Mouse (Mus musculus) liver, adult (tissue): ENCODE results near the gene Plaa.

Experiments
- GATA4 ChIP-seq: IDR thresholded peaks from 2 replicates; pipeline ENCODE4 v1.6.1; 2014; ENCODE audit warnings: mild to moderate bottlenecking, low read length; ENCODE audit not compliant: insufficient replicate concordance

The Plaa gene

GRCm38 (mm10) chr4:94603031-94603629 is at the start of gene Plaa:
TSS of gene Plaa (minus strand) at chr4:94603244.
- TF ChIP-seq GATA4: peak; percentile 67; the same call in 1 of the 2 replicates

DNA sequence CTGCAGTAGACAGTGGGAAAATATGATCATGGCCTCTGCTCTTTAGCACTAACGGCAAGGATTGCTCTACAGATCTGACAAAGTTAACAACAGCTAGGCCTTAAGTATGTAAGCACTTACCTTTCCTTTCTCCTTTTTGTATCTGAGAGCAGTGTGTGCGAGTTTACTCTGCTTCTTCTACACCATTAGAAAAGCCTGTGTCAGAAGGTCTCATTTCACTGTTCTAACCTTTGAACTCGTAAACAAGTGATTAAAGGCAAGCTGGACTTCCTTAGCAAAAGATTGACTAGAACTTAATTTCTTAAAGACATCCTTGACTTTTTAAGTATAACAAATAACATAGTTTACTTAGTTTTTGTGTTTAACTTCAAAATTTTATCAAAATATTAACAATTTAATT is 46.9 kb upstream of the Plaa start, which contains the start of gene Lrrc19:
Gene Lrrc19 (minus strand): TSS at position 225 of the 400 bp plus-strand sequence.
- no peak for TF ChIP-seq GATA4

DNA sequence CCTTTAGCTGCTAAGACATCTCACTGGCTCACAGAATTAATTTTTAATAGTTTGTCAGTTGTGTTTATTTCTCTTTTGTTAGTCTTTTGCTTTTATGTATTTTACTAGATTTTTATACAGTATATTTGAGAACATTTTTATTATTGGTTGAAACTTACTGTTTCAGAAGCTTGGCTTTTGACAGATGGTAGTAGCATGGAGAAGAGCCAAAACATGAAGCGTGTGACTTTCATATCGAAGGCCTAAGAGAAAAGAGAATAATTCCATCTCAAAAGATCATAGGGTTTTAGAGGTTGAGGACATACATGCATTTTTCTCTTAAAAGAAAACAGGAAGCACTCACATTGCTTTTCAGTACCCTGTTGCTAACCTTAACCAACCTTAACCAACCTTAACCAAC is 40.1 kb upstream of the Plaa start:
- no peak for TF ChIP-seq GATA4

- TF ChIP-seq GATA4: no peak
Observed at GRCm38 (mm10) chr4:94620077-94620476, 17.0 kb upstream of the Plaa start.

GRCm38 (mm10) chr4:94614627-94615006 is 11.6 kb upstream of the Plaa start:
- TF ChIP-seq GATA4: no peak

DNA sequence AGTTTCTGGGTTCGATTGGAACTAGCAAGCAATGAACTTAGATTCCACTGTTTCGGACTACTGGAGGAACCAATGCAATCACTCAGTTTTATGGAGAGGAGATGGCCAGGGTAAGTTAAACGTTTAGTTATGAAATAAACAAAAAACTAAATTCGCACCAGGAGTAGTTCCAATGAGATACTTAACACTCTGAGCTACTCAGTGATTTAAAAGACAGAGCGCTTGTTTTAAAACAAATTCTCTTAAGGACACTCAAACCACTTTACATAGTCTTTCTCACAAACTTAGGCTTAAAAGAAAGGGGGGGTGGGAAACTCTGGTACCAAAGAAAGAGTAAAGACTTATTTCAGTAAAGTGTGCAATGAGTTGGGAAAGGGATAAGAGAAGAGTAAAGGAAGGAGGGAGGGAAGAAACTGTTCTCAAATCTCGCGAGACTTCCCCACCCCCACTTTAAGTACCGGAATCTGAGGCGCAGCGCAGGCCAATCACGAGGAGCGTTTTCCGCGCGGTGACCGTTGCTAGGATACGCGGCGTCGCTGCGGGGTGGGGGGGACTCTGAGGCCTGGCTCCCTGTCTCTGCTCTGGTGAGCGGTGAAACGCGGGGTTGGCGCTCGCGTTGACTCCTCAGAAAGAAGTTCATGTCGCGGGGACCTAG is 11.1 kb upstream of the Plaa start, which contains the start of gene Ift74:
Gene Ift74 (plus strand): TSS at position 520 of the 655 bp plus-strand sequence.
- peak; percentile 58; the same call in 1 of the 2 replicates for TF ChIP-seq GATA4

GRCm38 (mm10) chr4:94610339-94610738 is 7.3 kb upstream of the Plaa start:
- TF ChIP-seq GATA4: no peak

DNA sequence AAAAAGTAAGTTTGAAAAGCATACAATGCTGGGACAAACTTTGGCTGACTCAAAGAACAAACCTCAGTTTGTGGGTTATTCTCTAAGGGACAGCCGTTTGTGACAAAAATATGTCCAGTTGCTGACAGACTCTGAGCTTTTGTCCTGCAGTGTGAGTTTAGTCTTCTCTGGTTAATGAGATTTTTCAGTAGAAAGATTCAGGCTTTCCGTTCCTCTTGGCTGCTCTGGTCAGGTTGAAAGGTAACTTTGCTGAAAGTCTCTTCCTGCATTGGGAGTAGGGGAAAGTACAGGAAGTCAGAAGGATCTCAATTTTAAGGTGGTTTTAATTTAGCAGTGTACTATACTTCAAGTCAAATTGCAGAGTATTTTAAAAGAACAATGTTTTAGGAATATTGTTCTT is 2.5 kb upstream of the Plaa start:
- TF ChIP-seq GATA4: no peak

GRCm38 (mm10) chr4:94604452-94605019 is 1.5 kb upstream of the Plaa start:
- TF ChIP-seq GATA4: no peak

- no peak for TF ChIP-seq GATA4
Observed at GRCm38 (mm10) chr4:94602496-94603030, 481 bp downstream of the Plaa start.

DNA sequence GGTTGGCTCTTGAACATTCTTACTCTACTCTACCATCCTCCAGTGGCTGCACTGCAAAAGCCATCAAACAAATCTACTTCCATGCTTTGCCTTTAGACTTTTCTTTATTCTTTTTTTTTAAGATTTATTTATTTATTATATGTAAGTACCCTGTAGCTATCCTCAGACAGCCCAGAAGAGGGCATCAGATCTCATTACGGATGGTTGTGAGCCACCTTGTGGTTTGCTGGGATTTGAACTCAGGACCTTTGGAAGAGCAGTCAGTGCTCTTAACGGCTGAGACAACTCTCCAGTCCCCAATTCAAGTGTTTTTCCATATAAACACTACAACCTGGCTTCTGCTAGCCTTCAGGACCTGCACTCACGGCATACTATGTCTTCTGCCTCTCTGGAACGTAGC is 1.6 kb downstream of the Plaa start:
- no peak for TF ChIP-seq GATA4

- no peak for TF ChIP-seq GATA4
Observed at GRCm38 (mm10) chr4:94592709-94593108, 10.3 kb downstream of the Plaa start.

DNA sequence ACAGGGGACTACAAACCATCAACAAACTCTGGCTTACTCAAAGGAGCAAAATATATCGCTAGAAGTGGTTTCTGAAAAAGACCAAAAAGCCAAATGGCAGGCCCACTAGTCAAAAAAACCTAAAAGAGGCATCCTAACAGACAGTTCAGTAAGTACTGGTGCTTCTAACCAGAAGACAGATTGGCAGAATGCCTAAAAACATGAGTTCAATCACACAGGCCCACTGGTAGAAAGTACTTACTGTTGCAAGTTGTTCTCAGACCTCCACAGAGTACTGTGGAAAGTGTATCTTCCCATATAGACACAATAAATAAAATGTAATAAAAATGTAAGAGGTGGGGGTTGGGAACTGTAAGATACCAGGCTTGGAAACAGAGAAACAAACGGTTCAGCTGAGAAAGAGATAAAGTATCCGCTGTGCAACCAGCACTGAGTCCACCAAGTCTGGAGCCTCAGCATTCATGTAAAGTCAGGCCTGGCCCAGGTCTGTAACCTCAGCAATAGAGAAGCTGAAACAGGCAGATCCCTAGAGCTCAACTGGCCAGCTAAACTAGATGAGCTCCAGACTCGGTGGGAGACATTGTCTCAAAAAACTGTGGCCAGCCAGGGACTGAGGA is 11.2 kb downstream of the Plaa start:
- no peak for TF ChIP-seq GATA4

DNA sequence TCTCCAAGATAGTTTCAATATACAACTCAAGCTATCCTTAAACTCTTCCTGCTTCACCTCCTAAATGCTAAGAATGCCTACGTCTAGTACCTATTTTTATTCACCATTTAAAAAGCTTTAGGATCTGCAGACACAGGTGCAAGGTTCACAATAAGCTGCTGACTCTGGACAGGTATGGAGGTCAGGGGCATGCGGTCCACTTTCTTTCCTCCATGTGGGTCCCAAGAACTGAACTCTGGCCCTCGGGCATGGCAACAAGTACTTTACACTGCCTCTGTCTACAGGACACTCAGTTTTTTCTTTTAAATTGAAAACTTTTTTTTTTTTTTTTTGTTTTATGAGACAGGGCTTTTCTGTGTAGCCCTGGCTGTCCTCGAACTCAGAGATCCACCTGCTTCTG is 30.4 kb downstream of the Plaa start:
- TF ChIP-seq GATA4: no peak

DNA sequence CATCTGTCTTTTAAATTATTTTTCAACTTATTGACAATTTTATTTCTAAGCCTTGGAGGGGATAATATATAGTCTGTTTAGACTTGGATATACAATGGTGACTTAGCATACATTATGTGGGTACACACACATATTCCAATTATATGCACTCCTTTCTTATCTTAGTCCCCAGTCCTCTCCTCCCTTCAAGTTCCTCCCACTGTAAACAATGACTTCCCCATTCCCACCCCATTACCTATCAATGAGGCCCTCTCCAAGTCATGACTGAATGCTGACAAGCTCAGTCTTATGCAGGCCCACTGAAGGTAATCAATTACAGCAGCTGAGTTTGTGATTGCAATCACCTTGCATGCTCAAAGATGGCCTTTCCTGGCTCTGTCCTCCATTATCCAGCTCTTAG is 38.7 kb downstream of the Plaa start:
- no peak for TF ChIP-seq GATA4

- no peak for TF ChIP-seq GATA4
Observed at GRCm38 (mm10) chr4:94561954-94562648, 40.9 kb downstream of the Plaa start.

- no peak for TF ChIP-seq GATA4
Observed at GRCm38 (mm10) chr4:94560316-94560715, 42.7 kb downstream of the Plaa start.
